Mouse (Mus musculus) hindbrain, postnatal 0 days (tissue): ENCODE measurements around the gene Gper1. TPM values are rescaled to one million over a fixed set of nuclear protein-coding genes. Genes with fewer than 3 reads are reported as not detected.

Experiments
- ATAC-seq: fragments of 200-750 bp; cut with Nextera tagmentation; 2 replicates; pipeline ENCODE4 v1.8.0; 2017; ENCODE audit warnings: mild to moderate bottlenecking, moderate TSS enrichment, moderate library complexity
- DNase-seq: peaks from one replicate; pipeline ENCODE4 v3.0.0-alpha.2; 2015; ENCODE audit warnings: low spot score
- H3K27ac ChIP-seq: fragments of 300-500 bp; sonication (generic); 2 replicates; pipeline ENCODE4 v1.5.1; 2014; ENCODE audit warnings: mild to moderate bottlenecking
- H3K27me3 ChIP-seq: fragments of 300-500 bp; sonication (generic); 2 replicates; pipeline ENCODE4 v1.6.1; 2014; ENCODE audit warnings: low read length, mixed read lengths; ENCODE audit not compliant: insufficient read depth
- H3K36me3 ChIP-seq: fragments of 300-500 bp; sonication (generic); 2 replicates; pipeline ENCODE4 v1.6.1; 2014; ENCODE audit warnings: low read length, mixed read lengths; ENCODE audit not compliant: insufficient read depth
- H3K4me1 ChIP-seq: fragments of 300-500 bp; sonication (generic); 2 replicates; pipeline ENCODE4 v1.6.1; 2014; ENCODE audit warnings: antibody characterized with exemption, low read length, mixed read lengths; ENCODE audit not compliant: insufficient read depth
- H3K4me2 ChIP-seq: fragments of 300-500 bp; sonication (generic); 2 replicates; pipeline ENCODE4 v1.6.1; 2014; ENCODE audit warnings: low read depth, mild to moderate bottlenecking, low read length, moderate library complexity, mixed read lengths
- H3K4me3 ChIP-seq: fragments of 300-500 bp; sonication (generic); 2 replicates; pipeline ENCODE4 v1.5.1; 2014; ENCODE audit warnings: low read length
- H3K9ac ChIP-seq: fragments of 300-500 bp; sonication (generic); replicated peaks from 2 replicates; pipeline ENCODE4 v1.6.1; 2014; ENCODE audit warnings: mild to moderate bottlenecking, low read length, moderate library complexity, mixed read lengths
- H3K9me3 ChIP-seq: fragments of 300-500 bp; sonication (generic); 2 replicates; pipeline ENCODE4 v1.6.1; 2016; ENCODE audit warnings: low read length, mixed read lengths
- CTCF ChIP-seq: IDR thresholded peaks from 2 replicates; pipeline ENCODE4 v1.5.1; 2016; ENCODE audit warnings: antibody characterized with exemption, control low read depth, low read depth
- WGBS: fragments of 180-500 bp; shearing (Covaris S2); extraction: QIAGEN DNeasy Blood & Tissue Kit; methylation state at CpG from one replicate; pipeline ENCODE4 v1.1.7; 2014; 5-methylcytosine and 5-hydroxymethylcytosine counted together
- polyA plus RNA-seq: library from polyadenylated mRNA; unstranded; fragments of >200 nt; fragmentation: Nextera tagmentation; extraction: Ambion mirVana; gene quantifications from 2 replicates; pipeline ENCODE4 v1.2.1, GENCODE M21; 2015
- total RNA-seq: library from RNA; depleted of rRNA; stranded (reverse); fragments of >200 nt; gene quantifications from 2 replicates; pipeline ENCODE4 v1.2.3, GENCODE M21; 2014; rRNA removed

The Gper1 gene
- total and polyA plus RNA-seq, 2 experiments from 2014 or later, result 5.6 to 9.6 TPM

DNA sequence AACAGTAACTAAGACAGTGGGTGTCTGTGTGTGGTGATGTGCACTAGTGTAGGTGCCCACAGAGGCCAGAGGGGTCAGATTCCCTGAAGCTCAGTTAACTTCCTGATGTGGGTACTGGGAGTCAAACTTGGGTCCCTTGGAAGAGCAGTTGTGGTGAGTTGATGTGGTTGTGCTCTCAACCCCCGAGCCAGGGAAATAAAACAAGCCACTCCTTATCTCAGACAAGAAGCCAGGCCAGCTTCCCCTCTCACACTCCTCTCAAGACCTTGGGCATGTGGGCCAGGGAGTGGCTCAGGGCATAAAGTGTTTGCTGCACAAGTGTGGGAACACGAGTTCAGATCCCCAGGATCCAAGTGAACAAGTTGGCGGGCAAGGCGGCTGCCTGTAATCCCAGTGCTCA lies 43.9 kb downstream of the Gper1 start:
- H3K4me1 ChIP-seq, result no peaks in the 10 kb centered on the region
- H3K27me3 ChIP-seq, result no peaks in the 10 kb centered on the region
- no peaks in the 10 kb centered on the region for H3K9me3 ChIP-seq
- no peak overlapping the region for H3K4me2 ChIP-seq
- H3K4me3 ChIP-seq, result no peak overlapping the region
- WGBS, result 77% methylated on average over 4 of the region's 4 CpGs
- H3K36me3 ChIP-seq, result peaks cover 5% of the 10 kb centered on the region; the same call in 1 of the 2 replicates
- no peak for TF ChIP-seq CTCF
- ATAC-seq (no peak), DNase-seq (no peak)
- H3K9ac ChIP-seq, result no peak overlapping the region
- no peak overlapping the region for H3K27ac ChIP-seq

DNA sequence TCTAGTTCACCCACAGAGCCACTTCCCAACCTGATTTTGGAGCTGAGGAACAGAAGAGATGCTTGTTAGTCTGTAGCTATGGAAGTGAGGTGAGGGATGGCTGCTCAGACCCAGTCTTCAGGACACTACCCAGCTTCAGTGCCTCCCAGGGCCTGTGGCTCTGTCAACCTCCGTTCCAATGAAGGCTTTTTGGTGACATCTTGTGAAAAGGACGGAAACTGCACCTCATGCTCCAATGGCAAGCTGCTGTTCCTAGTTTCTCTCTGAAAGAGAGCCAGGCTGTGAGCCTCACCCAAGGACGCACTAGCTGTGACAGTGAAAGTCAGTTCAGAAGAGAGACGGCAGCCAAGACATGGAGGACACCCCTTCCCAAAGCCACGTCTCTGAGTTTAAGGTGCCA lies 45.0 kb downstream of the Gper1 start:
- H3K4me2 ChIP-seq, result no peak overlapping the region
- DNase-seq (peak; percentile 76), ATAC-seq (0 out of 2 replicates have a peak, but pooled peaks have one; percentile 59)
- 46% methylated on average over 5 of the region's 5 CpGs for WGBS
- H3K4me3 ChIP-seq, result no peak overlapping the region
- H3K27ac ChIP-seq, result no peak overlapping the region
- no peaks in the 10 kb centered on the region for H3K4me1 ChIP-seq
- no peaks in the 10 kb centered on the region for H3K27me3 ChIP-seq
- H3K9ac ChIP-seq, result no peak overlapping the region
- no peaks in the 10 kb centered on the region for H3K9me3 ChIP-seq
- peak; percentile 79 for TF ChIP-seq CTCF
- peaks cover 16% of the 10 kb centered on the region for H3K36me3 ChIP-seq

DNA sequence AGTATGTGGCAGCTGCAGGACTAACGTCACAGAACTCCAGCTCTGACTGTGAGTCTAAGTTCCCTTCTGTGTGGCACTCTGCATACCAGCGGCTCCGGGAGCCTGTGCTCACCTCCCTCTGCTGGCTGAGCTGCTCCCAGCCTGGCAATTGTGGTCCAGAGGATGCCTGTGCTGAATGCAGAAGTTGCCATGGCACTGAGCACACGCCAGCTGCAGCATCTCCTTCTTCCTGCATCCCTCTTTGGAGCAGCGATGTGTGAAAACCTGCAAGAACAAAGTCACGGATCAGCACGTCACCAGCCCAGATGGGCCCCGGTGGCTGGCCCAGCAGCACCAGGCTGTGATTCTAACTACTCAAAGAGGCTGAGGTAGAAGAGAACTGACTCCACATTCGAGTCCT lies 51.8 kb downstream of the Gper1 start:
- Histone ChIP-seq H3K4me2 (no peak overlapping the region), H3K27ac (no peak overlapping the region), H3K9me3 (no peaks in the 10 kb centered on the region), H3K4me1 (no peaks in the 10 kb centered on the region), H3K27me3 (no peaks in the 10 kb centered on the region), H3K36me3 (peaks cover 70% of the 10 kb centered on the region), H3K9ac (no peak overlapping the region), H3K4me3 (no peak overlapping the region)
- TF ChIP-seq CTCF, result peak; percentile 33
- ATAC-seq, result peak; percentile 35; the same call in 1 of the 2 replicates
- WGBS, result 44% methylated on average over 9 of the region's 9 CpGs
- DNase-seq, result peak; percentile 12

Other genes with a start within 250 kb of the Gper1 start
- 52.7 and 78.5 TPM in 2 replicates for gene Sun1, start 222.5 kb upstream of the Gper1 start, total RNA-seq
- gene Sun1, start 222.5 kb upstream of the Gper1 start, polyA plus RNA-seq, result 33.9 and 36.2 TPM in 2 replicates
- 49.2 and 52.7 TPM in 2 replicates for gene Get4, start 170.8 kb upstream of the Gper1 start, total RNA-seq
- gene Get4, start 170.8 kb upstream of the Gper1 start, polyA plus RNA-seq, result 136 and 141 TPM in 2 replicates
- 241 and 242 TPM in 2 replicates for gene Adap1, start 97.5 kb upstream of the Gper1 start, total RNA-seq
- 123 and 128 TPM in 2 replicates for gene Adap1, start 97.5 kb upstream of the Gper1 start, polyA plus RNA-seq
- 93.7 and 106 TPM in 2 replicates for gene Cox19, start 71.7 kb upstream of the Gper1 start, total RNA-seq
- 86.3 and 91.0 TPM in 2 replicates for gene Cox19, start 71.7 kb upstream of the Gper1 start, polyA plus RNA-seq
- gene Cyp2w1, start 70.5 kb upstream of the Gper1 start, total RNA-seq, result not detected in 2 replicates
- gene Cyp2w1, start 70.5 kb upstream of the Gper1 start, polyA plus RNA-seq, result not detected in 2 replicates
- gene Gpr146, start 45.5 kb upstream of the Gper1 start, total RNA-seq, result 8.1 and 10.1 TPM in 2 replicates
- 3.7 and 4.4 TPM in 2 replicates for gene Gpr146, start 45.5 kb upstream of the Gper1 start, polyA plus RNA-seq
- gene C130050O18Rik, start 17.9 kb upstream of the Gper1 start, total RNA-seq, result 1.1 TPM in 1 of 2 replicates, not detected in the other
- gene C130050O18Rik, start 17.9 kb upstream of the Gper1 start, polyA plus RNA-seq, result 0.34 TPM in 1 of 2 replicates, not detected in the other
- gene 3110082I17Rik, start 37.4 kb downstream of the Gper1 start, total RNA-seq, result 6.1 and 12.8 TPM in 2 replicates
- gene 3110082I17Rik, start 37.4 kb downstream of the Gper1 start, polyA plus RNA-seq, result 17.1 and 18.2 TPM in 2 replicates
- gene Zfand2a, start 61.4 kb downstream of the Gper1 start, total RNA-seq, result 55.2 and 61.1 TPM in 2 replicates
- 19.4 and 26.2 TPM in 2 replicates for gene Zfand2a, start 61.4 kb downstream of the Gper1 start, polyA plus RNA-seq
- 31.3 and 47.0 TPM in 2 replicates for gene Uncx, start 120.3 kb downstream of the Gper1 start, total RNA-seq
- gene Uncx, start 120.3 kb downstream of the Gper1 start, polyA plus RNA-seq, result 30.6 and 34.6 TPM in 2 replicates